Mouse (Mus musculus) lung, postnatal 25 days (tissue): ENCODE measurements around the gene Shh.

Experiments
- DNase-seq: peaks from one replicate; pipeline ENCODE4 v3.0.0; 2022; ENCODE audit warnings: low spot score

Shh gene

GRCm38 (mm10) chr5:28466760-28467306 is at the start of gene Shh:
Shh (minus strand) TSS chr5:28467256.
- no peak for DNase-seq

- peak; percentile 92 for DNase-seq
These were observed 33.9 kb upstream of the Shh start for GRCm38 (mm10) chr5:28500792-28501439.

GRCm38 (mm10) chr5:28498846-28499245 is 31.8 kb upstream of the Shh start:
- DNase-seq, result no peak

GRCm38 (mm10) chr5:28495712-28496650 is 28.9 kb upstream of the Shh start:
- peak; percentile 67 for DNase-seq

- no peak for DNase-seq
These were observed 26.5 kb upstream of the Shh start for GRCm38 (mm10) chr5:28493550-28493949.

GRCm38 (mm10) chr5:28482991-28483390 is 15.9 kb upstream of the Shh start:
- no peak for DNase-seq

- DNase-seq, result no peak
These were observed 14.7 kb upstream of the Shh start for GRCm38 (mm10) chr5:28481730-28482129.

- no peak for DNase-seq
These were observed 9.6 kb upstream of the Shh start for GRCm38 (mm10) chr5:28476389-28477379.

- no peak for DNase-seq
These were observed 6.5 kb upstream of the Shh start for GRCm38 (mm10) chr5:28473556-28473955.

GRCm38 (mm10) chr5:28469525-28470202 is 2.6 kb upstream of the Shh start:
- peak; percentile 62 for DNase-seq

GRCm38 (mm10) chr5:28466351-28466750 is 705 bp downstream of the Shh start:
- DNase-seq, result no peak

- no peak for DNase-seq
These were observed 1.5 kb downstream of the Shh start for GRCm38 (mm10) chr5:28465526-28465925.

- DNase-seq, result no peak
These were observed 2.0 kb downstream of the Shh start for GRCm38 (mm10) chr5:28465099-28465406.

GRCm38 (mm10) chr5:28464361-28465098 is 2.5 kb downstream of the Shh start:
- no peak for DNase-seq

GRCm38 (mm10) chr5:28463656-28464055 is 3.4 kb downstream of the Shh start:
- DNase-seq, result no peak

GRCm38 (mm10) chr5:28462741-28463590 is 4.1 kb downstream of the Shh start:
- DNase-seq, result no peak

GRCm38 (mm10) chr5:28461376-28461775 is 5.7 kb downstream of the Shh start:
- DNase-seq, result no peak

GRCm38 (mm10) chr5:28460556-28461350 is 6.3 kb downstream of the Shh start:
- no peak for DNase-seq
